Mouse (Mus musculus) neural tube, embryonic 13.5 days (tissue): ENCODE measurements around the gene Sulf2. TPM values are rescaled to one million over a fixed set of nuclear protein-coding genes. Genes with fewer than 3 reads are reported as not detected.

ENCODE experiments used
- ATAC-seq: fragments of 200-750 bp; cut with Nextera tagmentation; 2 replicates; pipeline ENCODE4 v1.8.0; 2017; ENCODE audit warnings: low read depth, mild to moderate bottlenecking, moderate TSS enrichment, moderate library complexity
- H3K27ac ChIP-seq: fragments of 300-500 bp; sonication (generic); replicated peaks from 2 replicates; pipeline ENCODE4 v1.5.1; 2015; ENCODE audit warnings: moderate library complexity, mild to moderate bottlenecking, inconsistent platforms
- H3K27me3 ChIP-seq: fragments of 300-500 bp; sonication (generic); 2 replicates; pipeline ENCODE4 v1.6.1; 2015; ENCODE audit warnings: mild to moderate bottlenecking, inconsistent platforms
- H3K36me3 ChIP-seq: fragments of 300-500 bp; sonication (generic); 2 replicates; pipeline ENCODE4 v1.6.1; 2015; ENCODE audit warnings: mild to moderate bottlenecking, inconsistent platforms
- H3K4me1 ChIP-seq: fragments of 300-500 bp; sonication (generic); replicated peaks from 2 replicates; pipeline ENCODE4 v1.6.1; 2015; ENCODE audit warnings: inconsistent platforms
- H3K4me2 ChIP-seq: fragments of 300-500 bp; sonication (generic); 2 replicates; pipeline ENCODE4 v1.6.1; 2015; ENCODE audit warnings: inconsistent platforms, mild to moderate bottlenecking, moderate library complexity
- H3K4me3 ChIP-seq: fragments of 300-500 bp; sonication (generic); 2 replicates; pipeline ENCODE4 v1.5.1; 2015; ENCODE audit warnings: mild to moderate bottlenecking, inconsistent platforms
- H3K9ac ChIP-seq: fragments of 300-500 bp; sonication (generic); 2 replicates; pipeline ENCODE4 v1.6.1; 2015; ENCODE audit warnings: moderate library complexity, mild to moderate bottlenecking, inconsistent platforms
- H3K9me3 ChIP-seq: fragments of 300-500 bp; sonication (generic); 2 replicates; pipeline ENCODE4 v1.6.1; 2016; ENCODE audit warnings: inconsistent platforms
- WGBS: fragments of 180-500 bp; shearing (Covaris S2); methylation state at CpG from one replicate; pipeline ENCODE4 v1.1.7; 2015; 5-methylcytosine and 5-hydroxymethylcytosine counted together
- polyA plus RNA-seq: library from polyadenylated mRNA; unstranded; fragments of >200 nt; fragmentation: Nextera tagmentation; extraction: Ambion mirVana; gene quantifications from 2 replicates; pipeline ENCODE4 v1.2.1, GENCODE M21; 2015

Gene Sulf2
- polyA plus RNA-seq, 1 experiment from 2014 or later = 122 TPM

- Histone ChIP-seq H3K9me3 (no peaks in the 10 kb centered on the region), H3K4me2 (no peak overlapping the region), H3K27me3 (no peaks in the 10 kb centered on the region), H3K9ac (no peak overlapping the region), H3K36me3 (peaks cover 47% of the 10 kb centered on the region), H3K4me3 (no peak overlapping the region), H3K4me1 (peaks cover 16% of the 10 kb centered on the region), H3K27ac (no peak overlapping the region)
- no peak for ATAC-seq
- 65% methylated on average over 17 of the region's 17 CpGs for WGBS
Observed at GRCm38 (mm10) chr2:166079961-166080885, 75.2 kb downstream of the Sulf2 start.

- ATAC-seq = no peak
- Histone ChIP-seq H3K27me3 (no peaks in the 10 kb centered on the region), H3K36me3 (peaks cover 44% of the 10 kb centered on the region), H3K4me1 (peaks cover 16% of the 10 kb centered on the region), H3K4me2 (no peak overlapping the region), H3K4me3 (no peak overlapping the region), H3K9me3 (no peaks in the 10 kb centered on the region), H3K27ac (no peak overlapping the region), H3K9ac (no peak overlapping the region)
- 93% methylated on average over 14 of the region's 14 CpGs for whole genome bisulfite sequencing
Observed at GRCm38 (mm10) chr2:166079231-166079630, 76.2 kb downstream of the Sulf2 start.

GRCm38 (mm10) chr2:166077371-166077770 is 78.1 kb downstream of the Sulf2 start:
- Histone ChIP-seq H3K27ac (no peak overlapping the region), H3K36me3 (peaks cover 55% of the 10 kb centered on the region), H3K27me3 (no peaks in the 10 kb centered on the region), H3K9me3 (no peaks in the 10 kb centered on the region), H3K4me2 (no peak overlapping the region), H3K4me1 (peaks cover 9% of the 10 kb centered on the region), H3K9ac (no peak overlapping the region), H3K4me3 (no peak overlapping the region)
- ATAC-seq = no peak
- WGBS = 94% methylated on average over 9 of the region's 9 CpGs

GRCm38 (mm10) chr2:166074322-166074721 is 81.1 kb downstream of the Sulf2 start:
- no peak for ATAC-seq
- 53% methylated on average over 6 of the region's 6 CpGs for WGBS
- H3K27ac ChIP-seq = no peak overlapping the region; the same call in 1 of the 2 replicates
- H3K4me3 ChIP-seq = no peak overlapping the region
- H3K36me3 ChIP-seq = peaks cover 65% of the 10 kb centered on the region
- H3K27me3 ChIP-seq = no peaks in the 10 kb centered on the region
- H3K4me2 ChIP-seq = no peak overlapping the region
- H3K9ac ChIP-seq = no peak overlapping the region
- H3K9me3 ChIP-seq = no peaks in the 10 kb centered on the region
- no peaks in the 10 kb centered on the region; the same call in 1 of the 2 replicates for H3K4me1 ChIP-seq

GRCm38 (mm10) chr2:166073082-166073481 is 82.4 kb downstream of the Sulf2 start:
- no peaks in the 10 kb centered on the region for H3K9me3 ChIP-seq
- 82% methylated on average over 10 of the region's 10 CpGs for WGBS
- H3K4me2 ChIP-seq = no peak overlapping the region
- no peak overlapping the region for H3K9ac ChIP-seq
- H3K27ac ChIP-seq = no peak overlapping the region
- ATAC-seq = no peak
- H3K27me3 ChIP-seq = no peaks in the 10 kb centered on the region
- peaks cover 65% of the 10 kb centered on the region for H3K36me3 ChIP-seq
- H3K4me1 ChIP-seq = no peaks in the 10 kb centered on the region; the same call in 1 of the 2 replicates
- H3K4me3 ChIP-seq = no peak overlapping the region

- Histone ChIP-seq H3K27me3 (no peaks in the 10 kb centered on the region), H3K9me3 (no peaks in the 10 kb centered on the region), H3K36me3 (peaks cover 65% of the 10 kb centered on the region), H3K27ac (no peak overlapping the region), H3K4me3 (no peak overlapping the region), H3K9ac (no peak overlapping the region), H3K4me2 (no peak overlapping the region), H3K4me1 (no peaks in the 10 kb centered on the region; the same call in 1 of the 2 replicates)
- no peak for ATAC-seq
- WGBS = 80% methylated on average over 8 of the region's 9 CpGs
Observed at GRCm38 (mm10) chr2:166071889-166072288, 83.6 kb downstream of the Sulf2 start.

GRCm38 (mm10) chr2:166071481-166071880 is 84.0 kb downstream of the Sulf2 start:
- H3K4me3 ChIP-seq = no peak overlapping the region
- no peaks in the 10 kb centered on the region for H3K9me3 ChIP-seq
- peaks cover 3% of the 10 kb centered on the region; the same call in 1 of the 2 replicates for H3K4me1 ChIP-seq
- 90% methylated on average over 5 of the region's 5 CpGs for WGBS
- H3K36me3 ChIP-seq = peaks cover 69% of the 10 kb centered on the region
- H3K4me2 ChIP-seq = no peak overlapping the region
- H3K9ac ChIP-seq = no peak overlapping the region
- H3K27ac ChIP-seq = no peak overlapping the region
- ATAC-seq = no peak
- H3K27me3 ChIP-seq = no peaks in the 10 kb centered on the region

- no peak overlapping the region for H3K27ac ChIP-seq
- peaks cover 81% of the 10 kb centered on the region for H3K36me3 ChIP-seq
- ATAC-seq = no peak
- H3K4me1 ChIP-seq = peaks cover 3% of the 10 kb centered on the region; the same call in 1 of the 2 replicates
- no peaks in the 10 kb centered on the region for H3K27me3 ChIP-seq
- H3K4me3 ChIP-seq = no peak overlapping the region
- H3K9ac ChIP-seq = no peak overlapping the region
- no peak overlapping the region for H3K4me2 ChIP-seq
- H3K9me3 ChIP-seq = no peaks in the 10 kb centered on the region
- WGBS = 91% methylated on average over 7 of the region's 7 CpGs
Observed at GRCm38 (mm10) chr2:166069738-166070137, 85.7 kb downstream of the Sulf2 start.

- H3K9me3 ChIP-seq = no peaks in the 10 kb centered on the region
- H3K4me2 ChIP-seq = no peak overlapping the region
- H3K27ac ChIP-seq = no peak overlapping the region
- no peak overlapping the region for H3K4me3 ChIP-seq
- ATAC-seq = no peak
- no peaks in the 10 kb centered on the region for H3K27me3 ChIP-seq
- no peak overlapping the region for H3K9ac ChIP-seq
- peaks cover 80% of the 10 kb centered on the region for H3K36me3 ChIP-seq
- H3K4me1 ChIP-seq = peaks cover 3% of the 10 kb centered on the region; the same call in 1 of the 2 replicates
- WGBS = 92% methylated on average over 5 of the region's 5 CpGs
Observed at GRCm38 (mm10) chr2:166069164-166069563, 86.3 kb downstream of the Sulf2 start.

GRCm38 (mm10) chr2:166068261-166068660 is 87.2 kb downstream of the Sulf2 start:
- Histone ChIP-seq H3K27me3 (no peaks in the 10 kb centered on the region), H3K4me2 (no peak overlapping the region), H3K27ac (peak overlapping the region; percentile 33; the same call in 1 of the 2 replicates), H3K36me3 (peaks cover 77% of the 10 kb centered on the region), H3K4me3 (no peak overlapping the region), H3K9me3 (no peaks in the 10 kb centered on the region), H3K9ac (no peak overlapping the region), H3K4me1 (0 out of 2 replicates have a peak, but pooled peaks cover 3% of the 10 kb centered on the region)
- WGBS = 86% methylated on average over 9 of the region's 9 CpGs
- ATAC-seq = no peak

GRCm38 (mm10) chr2:166066434-166066833 is 89.0 kb downstream of the Sulf2 start:
- Histone ChIP-seq H3K9me3 (no peaks in the 10 kb centered on the region), H3K27me3 (no peaks in the 10 kb centered on the region), H3K4me3 (no peak overlapping the region), H3K27ac (no peak overlapping the region), H3K4me2 (no peak overlapping the region), H3K36me3 (peaks cover 80% of the 10 kb centered on the region), H3K4me1 (0 out of 2 replicates have a peak, but pooled peaks cover 3% of the 10 kb centered on the region), H3K9ac (no peak overlapping the region)
- no peak for ATAC-seq
- WGBS = 71% methylated on average over 4 of the region's 4 CpGs

- H3K4me2 ChIP-seq = no peak overlapping the region
- H3K4me1 ChIP-seq = 0 out of 2 replicates have a peak, but pooled peaks cover 3% of the 10 kb centered on the region
- H3K27me3 ChIP-seq = no peaks in the 10 kb centered on the region
- H3K9me3 ChIP-seq = no peaks in the 10 kb centered on the region
- no peak for ATAC-seq
- no peak overlapping the region for H3K9ac ChIP-seq
- no peak overlapping the region for H3K4me3 ChIP-seq
- 91% methylated on average over 8 of the region's 8 CpGs for WGBS
- no peak overlapping the region for H3K27ac ChIP-seq
- peaks cover 74% of the 10 kb centered on the region for H3K36me3 ChIP-seq
Observed at GRCm38 (mm10) chr2:166062431-166062830, 93.0 kb downstream of the Sulf2 start.
